Mouse (Mus musculus) midbrain, embryonic 12.5 days (tissue): ENCODE data around the gene Gm10972. TPM values are rescaled to one million over a fixed set of nuclear protein-coding genes. Genes with fewer than 3 reads are reported as not detected.
"Not testable (repeated sequence)": the region's sequence is repeated elsewhere in the genome, so short reads cannot be mapped to it uniquely, and the experiment has no call there.

Experiments
- ATAC-seq: fragments of 200-750 bp; cut with Nextera tagmentation; 2 replicates; pipeline ENCODE4 v1.8.0; 2017; ENCODE audit warnings: low read depth, moderate TSS enrichment, moderate library complexity; ENCODE audit not compliant: low FRiP score
- H3K27ac ChIP-seq: fragments of 300-500 bp; sonication (generic); replicated peaks from 2 replicates; pipeline ENCODE4 v1.5.1; 2016; ENCODE audit warnings: mild to moderate bottlenecking
- H3K27me3 ChIP-seq: fragments of 300-500 bp; sonication (generic); 2 replicates; pipeline ENCODE4 v1.6.1; 2016; ENCODE audit warnings: mild to moderate bottlenecking
- H3K36me3 ChIP-seq: fragments of 300-500 bp; sonication (generic); 2 replicates; pipeline ENCODE4 v1.6.1; 2016
- H3K4me1 ChIP-seq: fragments of 300-500 bp; sonication (generic); 2 replicates; pipeline ENCODE4 v1.6.1; 2016
- H3K4me2 ChIP-seq: fragments of 300-500 bp; sonication (generic); replicated peaks from 2 replicates; pipeline ENCODE4 v1.6.1; 2016; ENCODE audit warnings: mild to moderate bottlenecking, moderate library complexity
- H3K4me3 ChIP-seq: fragments of 300-500 bp; sonication (generic); 2 replicates; pipeline ENCODE4 v1.5.1; 2016; ENCODE audit warnings: mild to moderate bottlenecking
- H3K9ac ChIP-seq: fragments of 300-500 bp; sonication (generic); replicated peaks from 2 replicates; pipeline ENCODE4 v1.6.1; 2016; ENCODE audit warnings: mild to moderate bottlenecking, moderate library complexity
- H3K9me3 ChIP-seq: fragments of 300-500 bp; sonication (generic); 2 replicates; pipeline ENCODE4 v1.6.1; 2016; ENCODE audit warnings: mild to moderate bottlenecking
- WGBS: fragments of 180-500 bp; shearing (Covaris S2); methylation state at CpG from one replicate; pipeline ENCODE4 v1.1.7; 2016; 5-methylcytosine and 5-hydroxymethylcytosine counted together
- polyA plus RNA-seq: library from polyadenylated mRNA; unstranded; fragments of >200 nt; fragmentation: Nextera tagmentation; extraction: Ambion mirVana; gene quantifications from 2 replicates; pipeline ENCODE4 v1.2.1, GENCODE M21; 2016

Gm10972 gene
- polyA plus RNA-seq, 1 experiment from 2014 or later: not detected

DNA sequence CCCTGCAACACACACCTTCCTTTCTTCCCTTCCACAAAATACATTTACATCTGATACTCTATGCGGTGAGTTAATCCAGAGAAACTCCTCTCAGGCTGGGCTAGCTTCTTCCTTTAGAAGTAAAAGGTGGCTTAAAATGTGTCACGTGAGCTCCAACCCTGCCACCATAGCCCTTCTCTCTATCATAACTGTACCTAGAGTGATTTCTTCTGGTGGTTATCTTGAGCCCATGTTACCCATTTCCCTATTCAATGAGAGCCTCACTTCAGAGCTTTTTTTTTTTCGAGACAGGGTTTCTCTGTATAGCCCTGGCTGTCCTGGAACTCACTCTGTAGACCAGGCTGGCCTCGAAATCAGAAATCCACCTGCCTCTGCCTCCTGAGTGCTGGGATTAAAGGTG is 48.8 kb downstream of the Gm10972 start:
- H3K27me3 ChIP-seq, H3K27ac ChIP-seq, H3K36me3 ChIP-seq, H3K4me2 ChIP-seq, H3K4me1 ChIP-seq, H3K9ac ChIP-seq, H3K4me3 ChIP-seq, H3K9me3 ChIP-seq, ATAC-seq: not testable (repeated sequence)
- WGBS: 89% methylated on average over 4 of the region's 4 CpGs

Other genes starting within 250 kb of the Gm10972 start
- gene Lingo4, start 244.6 kb upstream of the Gm10972 start, polyA plus RNA-seq: 0.68 and 0.71 TPM in 2 replicates
- gene Tdrkh, start 229.8 kb upstream of the Gm10972 start, polyA plus RNA-seq: 54.7 and 63.6 TPM in 2 replicates
- 58.8 and 64.9 TPM in 2 replicates for gene Mrpl9, start 199.8 kb upstream of the Gm10972 start, polyA plus RNA-seq
- gene Oaz3, start 199.2 kb upstream of the Gm10972 start, polyA plus RNA-seq: 1.1 and 1.6 TPM in 2 replicates
- gene Celf3, start 164.8 kb upstream of the Gm10972 start, polyA plus RNA-seq: 222 and 240 TPM in 2 replicates
- 15.8 and 19.0 TPM in 2 replicates for gene Riiad1, start 162.8 kb upstream of the Gm10972 start, polyA plus RNA-seq
- 65.6 and 79.1 TPM in 2 replicates for gene Snx27, start 60.4 kb upstream of the Gm10972 start, polyA plus RNA-seq
- gene Tuft1, start 15.8 kb downstream of the Gm10972 start, polyA plus RNA-seq: 3.2 and 4.1 TPM in 2 replicates
- gene Selenbp2, start 50.4 kb downstream of the Gm10972 start, polyA plus RNA-seq: 0.28 TPM in 1 of 2 replicates, not detected in the other
- 4.7 and 5.0 TPM in 2 replicates for gene Cgn, start 143.4 kb downstream of the Gm10972 start, polyA plus RNA-seq
- gene Pogz, start 194.5 kb downstream of the Gm10972 start, polyA plus RNA-seq: 26.5 and 27.1 TPM in 2 replicates
- 307 TPM in 2 replicates for gene Psmb4, start 243.8 kb downstream of the Gm10972 start, polyA plus RNA-seq